Comparison of ENCODE assay signal across 8 mouse cellular contexts in genomic region chr1:156718286-156718949, GRCm38 (mm10). TPM values are rescaled to one million over a fixed set of nuclear protein-coding genes. Genes with fewer than 3 reads are reported as not detected.
DNase-seq lines count a peak whose midpoint lies in the region; ATAC-seq and TF ChIP-seq lines count a peak whose summit lies in the region.

No protein-coding gene starts in this region.

- 1% methylated on average over 65 of the region's 73 CpGs for WGBS in liver, embryonic 12.5 days (ENCODE audit: insufficient replicate concordance)
- 1% methylated on average over 64 of the region's 73 CpGs for WGBS in stomach, embryonic 14.5 days

- in situ Hi-C loops in ES-E14 (cut with MboI; ENCODE audit: low sequenced_read_pairs in 2 of 2, unreplicated experiment in 2 of 2): no loop called here

- H3K4me3 ChIP-seq in ES-E14 (ENCODE audit: insufficient read depth in 1 of 2, low read depth in 1 of 2, low read length in 2 of 2, poor library complexity in 1 of 2, severe bottlenecking in 1 of 2) (peak overlapping the region; percentile 79 to 97), myocyte (peak overlapping the region; percentile 47)
- H3K4me3 ChIP-seq in gastrocnemius, adult 2 months: peak overlapping the region; percentile 92
- H3K4me3 ChIP-seq in liver, embryonic 12.5 days: peak overlapping the region; percentile 97
- peak overlapping the region; percentile 88 for H3K4me3 ChIP-seq in stomach, embryonic 14.5 days (ENCODE audit: low read depth, low read length)

- peak overlapping the region; percentile 31 for H3ac ChIP-seq in myocyte (ENCODE audit: control insufficient read depth, insufficient read length)

- H3K9ac ChIP-seq in ES-E14 (ENCODE audit: insufficient read depth, low read depth, low read length, poor library complexity, severe bottlenecking): peak overlapping the region; percentile 85
- H3K9ac ChIP-seq in liver, embryonic 12.5 days: peak overlapping the region; percentile 95
- H3K9ac ChIP-seq in stomach, embryonic 14.5 days (replicated peaks; ENCODE audit: low read depth, low read length): peak overlapping the region; percentile 80

- peaks cover 17% of the 10 kb centered on the region for H3K79me2 ChIP-seq in myocyte (ENCODE audit: control insufficient read depth, insufficient read depth)

- H3K27ac ChIP-seq in ES-E14 (ENCODE audit: insufficient read depth, low read depth, low read length, poor library complexity, severe bottlenecking): peak overlapping the region; percentile 46; the same call in 1 of the 2 replicates
- H3K27ac ChIP-seq in gastrocnemius, adult 2 months: peak overlapping the region; percentile 89
- H3K27ac ChIP-seq in liver, embryonic 12.5 days: peak overlapping the region; percentile 91
- peak overlapping the region; percentile 93 for H3K27ac ChIP-seq in stomach, embryonic 14.5 days (ENCODE audit: low read length)

- peaks cover 11% of the 10 kb centered on the region; the same call in 1 of the 2 replicates for H3K27me3 ChIP-seq in liver, embryonic 12.5 days (replicated peaks)
- H3K27me3 ChIP-seq in myocyte (ENCODE audit: control insufficient read depth, insufficient read depth, insufficient read length): no peaks in the 10 kb centered on the region
- H3K27me3 ChIP-seq in stomach, embryonic 14.5 days (ENCODE audit: control insufficient read depth, insufficient read depth, low read length): no peaks in the 10 kb centered on the region

- DNase-seq in 3134 (ENCODE audit: extremely low read depth, insufficient read length, low spot score) (peak; percentile 82), ES-E14 (ENCODE audit: low read depth, low spot score) (peak; percentile 47)
- peak; percentile 62 for DNase-seq in cerebellum, adult 9-10 months
- DNase-seq in gastrocnemius, adult 2 months: no peak
- DNase-seq in induced T-regulatory cell, adult 2 months (ENCODE audit: low read depth): peak; percentile 77

- intact Hi-C loops in gastrocnemius, adult 2 months (cut with DNase I): loop anchor here (5.0 kb wide), 1 partner anchor 161 kb away; the partner anchor contains the start of gene Abl2

- H3K4me2 ChIP-seq in liver, embryonic 12.5 days: peak overlapping the region; percentile 83
- peak overlapping the region; percentile 72 for H3K4me2 ChIP-seq in myocyte (ENCODE audit: low read depth)
- peak overlapping the region; percentile 56 for H3K4me2 ChIP-seq in stomach, embryonic 14.5 days (replicated peaks; ENCODE audit: low read depth, low read length)

- no peak for TF ChIP-seq POLR2A in myocyte (IDR thresholded peaks at IDR 0.05; ENCODE audit: insufficient read length, low read depth)

- H3K36me3 ChIP-seq in ES-E14 (ENCODE audit: control insufficient read depth, insufficient read depth, low read length, poor library complexity, severe bottlenecking) (no peaks in the 10 kb centered on the region), myocyte (ENCODE audit: control insufficient read depth, insufficient read depth) (no peaks in the 10 kb centered on the region)
- H3K36me3 ChIP-seq in liver, embryonic 12.5 days: peaks cover 17% of the 10 kb centered on the region
- no peaks in the 10 kb centered on the region for H3K36me3 ChIP-seq in stomach, embryonic 14.5 days (ENCODE audit: control insufficient read depth, insufficient read depth, low read length)

- H3K4me1 ChIP-seq in ES-E14 (ENCODE audit: control insufficient read depth in 2 of 2, insufficient read depth in 2 of 2, low read length in 2 of 2, poor library complexity in 1 of 2): peaks cover 0 to 5% of the 10 kb centered on the region in 2 experiments; a peak in 1 of 4 replicates
- peaks cover 56% of the 10 kb centered on the region for H3K4me1 ChIP-seq in liver, embryonic 12.5 days
- H3K4me1 ChIP-seq in stomach, embryonic 14.5 days (ENCODE audit: control insufficient read depth, insufficient read depth, low read length): peaks cover 4% of the 10 kb centered on the region; the same call in 1 of the 2 replicates

- peak; percentile 41 for TF ChIP-seq CTCF in gastrocnemius, adult 2 months (IDR thresholded peaks at IDR 0.05)

- peak; percentile 64 for ATAC-seq in liver, embryonic 12.5 days
- ATAC-seq in stomach, embryonic 14.5 days (ENCODE audit: insufficient number of reproducible peaks, insufficient read depth, low FRiP score, low read depth): no peak; the same call in none of the 2 replicates

- no peaks in the 10 kb centered on the region for H3K9me3 ChIP-seq in ES-E14 (ENCODE audit: control insufficient read depth, insufficient read depth, low read depth, low read length)
- no peaks in the 10 kb centered on the region for H3K9me3 ChIP-seq in liver, embryonic 12.5 days (replicated peaks)
- no peaks in the 10 kb centered on the region for H3K9me3 ChIP-seq in stomach, embryonic 14.5 days (ENCODE audit: control insufficient read depth, low read depth, low read length)

TF ChIP-seq in ES-E14, 5 proteins besides CTCF, POLR2A, EP300 and RAD21:
- TF ChIP-seq MAFK (IDR thresholded peaks at IDR 0.05; ENCODE audit: insufficient read depth, low read depth, low read length): no peak
- no peak for TF ChIP-seq ZC3H11A (IDR thresholded peaks at IDR 0.05; ENCODE audit: borderline replicate concordance, low read depth, low read length)
- no peak for TF ChIP-seq ZNF384 (IDR thresholded peaks at IDR 0.05; ENCODE audit: low read depth, low read length)
- TF ChIP-seq CHD2 (IDR thresholded peaks at IDR 0.05; ENCODE audit: low read depth, low read length): no peak
- no peak for TF ChIP-seq HCFC1 (IDR thresholded peaks at IDR 0.05; ENCODE audit: borderline replicate concordance, insufficient read depth, low read length)

TF ChIP-seq in myocyte, 11 proteins besides CTCF, POLR2A, EP300 and RAD21:
- TF ChIP-seq SRF (IDR thresholded peaks at IDR 0.05; ENCODE audit: control insufficient read depth, insufficient read length, low read depth): no peak

RNA-seq across cellular contexts. Expression of gene Fam20b, which starts 0.5 kb away (rescaled TPM):
- 20.1 and 22.2 TPM in 2 replicates for total RNA-seq in ES-E14 (2012; rRNA removed)
- 10 to 100 TPM; 28.5 to 35.2 TPM for total RNA-seq in gastrocnemius, adult 2 months (2021)
- 15.5 and 17.1 TPM in 2 replicates for polyA plus RNA-seq in liver, embryonic 12.5 days (2016; fragmentation: Nextera tagmentation; extraction: Ambion mirVana)
- polyA plus RNA-seq in myocyte (2012; fragmentation: generic; extraction: Trizol): 22.9 TPM
- polyA plus RNA-seq in stomach, embryonic 14.5 days (2014; fragmentation: Nextera tagmentation; extraction: Ambion mirVana): 32.4 and 34.6 TPM in 2 replicates

RNA-seq across cellular contexts. Expression of gene Tor3a, which starts 44.3 kb away (rescaled TPM):
- 17.2 and 38.2 TPM in 2 replicates for total RNA-seq in ES-E14 (2012; rRNA removed)
- 1 to 10 TPM; 4.9 to 5.4 TPM for total RNA-seq in gastrocnemius, adult 2 months (2021)
- polyA plus RNA-seq in liver, embryonic 12.5 days (2016; fragmentation: Nextera tagmentation; extraction: Ambion mirVana): 2.9 and 3.3 TPM in 2 replicates
- polyA plus RNA-seq in myocyte (2012; fragmentation: generic; extraction: Trizol): 45.9 TPM
- 13.3 and 15.0 TPM in 2 replicates for polyA plus RNA-seq in stomach, embryonic 14.5 days (2014; fragmentation: Nextera tagmentation; extraction: Ambion mirVana)

Comparison
In these comparisons a context has a peak if more than half of its experiments do, and no peak if none do; other contexts are left out.
1. H3K4me3 ChIP-seq: peak in every context shown above with its lines; median percentile 97 in liver, embryonic 12.5 days; 92 in gastrocnemius, adult 2 months; 88 in ES-E14; 88 in stomach, embryonic 14.5 days; 47 in myocyte.